Mouse (Mus musculus): ENCODE measurements at regions not wholly inside any gene's neighbourhood (a gene's known extent, or its start where the extent isn't known, plus 50 kb on each side); places are given as distances from the start of the nearest gene placed in this dataset.

DNA sequence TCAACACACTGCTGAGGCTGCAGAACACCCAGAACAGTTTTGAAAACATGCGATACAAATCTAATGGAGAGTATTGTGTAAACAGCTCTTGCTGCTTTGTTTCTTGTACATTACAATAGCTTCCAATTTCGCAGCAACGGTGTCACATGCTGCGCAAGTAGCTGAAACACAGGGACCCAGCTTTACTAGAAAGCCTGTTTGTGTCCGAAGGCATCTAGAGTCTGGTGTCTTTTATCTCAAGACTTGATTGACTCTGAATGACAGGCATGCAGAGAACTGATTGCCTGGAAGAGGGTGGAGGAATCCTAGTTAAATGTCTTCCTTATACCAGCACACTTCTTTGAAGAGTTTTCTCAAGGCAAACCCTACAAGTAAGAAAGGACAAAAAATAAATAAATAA, 66.1 kb upstream of the Fgf10 start:
- no peak for TF ChIP-seq POLR2A (IDR thresholded peaks at IDR 0.05; ENCODE audit: borderline replicate concordance, insufficient read depth, low read length)
- TF ChIP-seq CTCF (IDR thresholded peaks at IDR 0.05; ENCODE audit: borderline replicate concordance, insufficient read depth, low read depth, low read length) = no peak

Data from cerebellum, adult 2 months (tissue).